Mouse (Mus musculus) liver, postnatal 0 days (tissue): ENCODE measurements around the gene Chrnd. TPM values are rescaled to one million over a fixed set of nuclear protein-coding genes. Genes with fewer than 3 reads are reported as not detected.

ENCODE experiments used
- ATAC-seq: fragments of 200-750 bp; cut with Nextera tagmentation; 2 replicates; pipeline ENCODE4 v1.8.0; 2017; ENCODE audit warnings: mild to moderate bottlenecking, moderate library complexity
- DNase-seq: peaks from one replicate; pipeline ENCODE4 v3.0.0-alpha.2; 2016
- H3K27ac ChIP-seq: fragments of 300-500 bp; sonication (generic); 2 replicates; pipeline ENCODE4 v1.5.1; 2014; ENCODE audit warnings: antibody characterized with exemption, moderate library complexity, mild to moderate bottlenecking, low read depth
- H3K27me3 ChIP-seq: fragments of 300-500 bp; sonication (generic); 2 replicates; pipeline ENCODE4 v1.6.1; 2014; ENCODE audit warnings: low read length, control low read depth, mixed read lengths; ENCODE audit not compliant: insufficient read depth
- H3K36me3 ChIP-seq: fragments of 300-500 bp; sonication (generic); replicated peaks from 2 replicates; pipeline ENCODE4 v1.6.1; 2014; ENCODE audit warnings: mild to moderate bottlenecking, control low read depth, low read length, moderate library complexity, mixed read lengths; ENCODE audit not compliant: insufficient read depth
- H3K4me1 ChIP-seq: fragments of 300-500 bp; sonication (generic); 2 replicates; pipeline ENCODE4 v1.6.1; 2014; ENCODE audit warnings: antibody characterized with exemption, mild to moderate bottlenecking, control low read depth; ENCODE audit not compliant: insufficient read depth
- H3K4me2 ChIP-seq: fragments of 300-500 bp; sonication (generic); 2 replicates; pipeline ENCODE4 v1.6.1; 2014; ENCODE audit warnings: low read depth, mild to moderate bottlenecking, low read length, moderate library complexity, mixed read lengths
- H3K4me3 ChIP-seq: fragments of 300-500 bp; sonication (generic); 2 replicates; pipeline ENCODE4 v1.5.1; 2014; ENCODE audit warnings: low read depth, low read length
- H3K9ac ChIP-seq: fragments of 300-500 bp; sonication (generic); replicated peaks from 2 replicates; pipeline ENCODE4 v1.6.1; 2014; ENCODE audit warnings: mild to moderate bottlenecking, moderate library complexity
- H3K9me3 ChIP-seq: fragments of 300-500 bp; sonication (generic); 2 replicates; pipeline ENCODE4 v1.6.1; 2016; ENCODE audit warnings: mild to moderate bottlenecking, control low read depth, low read length, mixed read lengths
- CTCF ChIP-seq: sonication (generic); IDR thresholded peaks from 2 replicates; pipeline ENCODE4 v1.5.1; 2016; ENCODE audit warnings: antibody characterized with exemption, low read depth
- EP300 ChIP-seq: IDR thresholded peaks from 2 replicates; pipeline ENCODE4 v1.6.1; 2016; ENCODE audit warnings: antibody characterized with exemption, low read depth, mild to moderate bottlenecking
- WGBS: fragments of 180-500 bp; shearing (Covaris S2); extraction: QIAGEN DNeasy Blood & Tissue Kit; methylation state at CpG from one replicate; pipeline ENCODE4 v1.1.7; 2014; ENCODE audit not compliant: insufficient replicate concordance; 5-methylcytosine and 5-hydroxymethylcytosine counted together
- polyA plus RNA-seq: library from polyadenylated mRNA; unstranded; fragments of >200 nt; fragmentation: Nextera tagmentation; extraction: Ambion mirVana; gene quantifications from 2 replicates; pipeline ENCODE4 v1.2.1, GENCODE M21; 2015

Gene Chrnd
- polyA plus RNA-seq, 1 experiment from 2014 or later, result not detected

DNA sequence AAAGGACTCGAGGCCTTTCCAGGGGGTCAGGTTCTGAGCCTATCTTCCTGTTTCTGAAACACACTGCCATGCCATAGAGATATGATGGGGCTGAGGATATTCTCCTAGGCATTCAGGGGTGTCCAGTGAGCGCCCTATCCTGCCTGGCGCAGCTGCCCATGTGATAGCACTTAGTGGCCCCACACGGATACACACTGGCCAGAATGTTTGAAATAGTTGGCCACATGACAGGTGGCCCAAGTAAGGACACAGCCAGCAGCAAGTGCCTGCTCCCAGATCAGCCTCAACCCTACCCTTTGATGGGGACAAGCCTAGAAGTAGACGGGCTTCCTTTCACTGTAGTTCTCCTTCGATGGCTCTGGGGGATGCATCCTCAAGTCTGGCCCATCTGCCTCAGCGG, 14.1 kb downstream of the Chrnd start, which contains the start of gene Chrng:
TSS of gene Chrng (plus strand) at position 193 of the 400 bp plus-strand sequence.
- no peak within 1 kb of the TSS for H3K27ac ChIP-seq
- H3K36me3 ChIP-seq, result no peaks in the 10 kb centered on the region
- peaks cover 22% of the 10 kb centered on the region; the same call in 1 of the 2 replicates for H3K27me3 ChIP-seq
- ATAC-seq (no peak), DNase-seq (no peak)
- H3K4me3 ChIP-seq, result no peak within 1 kb of the TSS
- H3K4me2 ChIP-seq, result no peak within 1 kb of the TSS
- no peak for TF ChIP-seq EP300
- TF ChIP-seq CTCF, result no peak
- no peaks in the 10 kb centered on the region for H3K4me1 ChIP-seq
- no peak within 1 kb of the TSS for H3K9ac ChIP-seq
- no peaks in the 10 kb centered on the region for H3K9me3 ChIP-seq
- WGBS, result 80% methylated on average over 7 of the region's 7 CpGs

GRCm38 (mm10) chr1:87205038-87205437, 14.6 kb downstream of the Chrnd start:
- DNase-seq (no peak), ATAC-seq (no peak)
- TF ChIP-seq EP300 (no peak), CTCF (no peak)
- Histone ChIP-seq H3K9me3 (no peaks in the 10 kb centered on the region), H3K4me1 (no peaks in the 10 kb centered on the region), H3K27ac (no peak overlapping the region), H3K36me3 (no peaks in the 10 kb centered on the region), H3K4me3 (no peak overlapping the region), H3K9ac (no peak overlapping the region), H3K27me3 (peaks cover 22% of the 10 kb centered on the region; the same call in 1 of the 2 replicates), H3K4me2 (no peak overlapping the region)
- WGBS, result 42% methylated on average over 6 of the region's 6 CpGs

GRCm38 (mm10) chr1:87205502-87205901, 15.1 kb downstream of the Chrnd start:
- no peaks in the 10 kb centered on the region for H3K36me3 ChIP-seq
- no peaks in the 10 kb centered on the region for H3K9me3 ChIP-seq
- TF ChIP-seq CTCF (no peak), EP300 (no peak)
- ATAC-seq, result no peak
- H3K27ac ChIP-seq, result no peak overlapping the region
- peaks cover 22% of the 10 kb centered on the region; the same call in 1 of the 2 replicates for H3K27me3 ChIP-seq
- no peak for DNase-seq
- H3K4me3 ChIP-seq, result no peak overlapping the region
- H3K9ac ChIP-seq, result no peak overlapping the region
- 43% methylated on average over 3 of the region's 3 CpGs for WGBS
- no peak overlapping the region for H3K4me2 ChIP-seq
- H3K4me1 ChIP-seq, result no peaks in the 10 kb centered on the region

- peaks cover 22% of the 10 kb centered on the region; the same call in 1 of the 2 replicates for H3K27me3 ChIP-seq
- whole genome bisulfite sequencing, result 22% methylated on average over 17 of the region's 17 CpGs
- no peaks in the 10 kb centered on the region for H3K4me1 ChIP-seq
- peak; percentile 46 for TF ChIP-seq CTCF
- no peak for TF ChIP-seq EP300
- H3K27ac ChIP-seq, result no peak overlapping the region
- no peak for DNase-seq
- H3K9me3 ChIP-seq, result no peaks in the 10 kb centered on the region
- no peak for ATAC-seq
- H3K4me3 ChIP-seq, result no peak overlapping the region
- H3K36me3 ChIP-seq, result no peaks in the 10 kb centered on the region
- H3K4me2 ChIP-seq, result no peak overlapping the region
- no peak overlapping the region for H3K9ac ChIP-seq
Measured at GRCm38 (mm10) chr1:87206339-87206738, 15.9 kb downstream of the Chrnd start.

DNA sequence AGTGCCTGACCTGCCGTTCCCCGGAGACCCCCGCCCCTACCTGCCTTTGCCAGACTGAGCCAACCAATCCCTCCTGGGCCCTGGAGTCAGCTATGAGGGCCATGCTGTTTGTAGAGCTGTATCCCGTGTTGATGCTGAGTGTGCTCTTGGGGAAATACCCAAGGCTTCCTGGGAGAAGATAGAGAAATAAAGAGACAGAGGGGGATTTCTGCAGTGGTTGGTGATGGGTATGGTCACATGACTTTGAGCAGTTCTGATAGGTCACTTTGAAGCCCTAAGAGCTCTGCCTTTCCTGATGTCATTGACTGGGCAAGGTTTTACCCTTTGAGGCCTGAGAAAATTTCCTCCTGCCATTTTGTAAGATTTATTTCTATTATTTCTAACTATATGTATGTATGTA, 21.0 kb downstream of the Chrnd start:
- no peak overlapping the region for H3K9ac ChIP-seq
- H3K9me3 ChIP-seq, result no peaks in the 10 kb centered on the region
- H3K4me1 ChIP-seq, result peaks cover 22% of the 10 kb centered on the region
- TF ChIP-seq CTCF, result no peak
- no peak for TF ChIP-seq EP300
- ATAC-seq (no peak), DNase-seq (no peak)
- H3K27me3 ChIP-seq, result peaks cover 14% of the 10 kb centered on the region; the same call in 1 of the 2 replicates
- 80% methylated on average over 4 of the region's 4 CpGs for WGBS
- no peak overlapping the region for H3K4me2 ChIP-seq
- no peaks in the 10 kb centered on the region for H3K36me3 ChIP-seq
- H3K4me3 ChIP-seq, result no peak overlapping the region
- no peak overlapping the region for H3K27ac ChIP-seq

GRCm38 (mm10) chr1:87213735-87214704, 23.6 kb downstream of the Chrnd start, which contains the start of gene Eif4e2:
Eif4e2 (plus strand) TSS chr1:87213914.
- Histone ChIP-seq H3K4me1 (peaks cover 36% of the 10 kb centered on the region), H3K9me3 (no peaks in the 10 kb centered on the region), H3K36me3 (peaks cover 7% of the 10 kb centered on the region; the same call in 1 of the 2 replicates), H3K4me3 (peak within 1 kb of the TSS; percentile 68), H3K4me2 (peak within 1 kb of the TSS; percentile 83), H3K9ac (peak within 1 kb of the TSS; percentile 93), H3K27ac (peak within 1 kb of the TSS; percentile 100), H3K27me3 (no peaks in the 10 kb centered on the region)
- ATAC-seq (peak; percentile 96), DNase-seq (peak; percentile 96)
- WGBS, result under 1% methylated on average over 72 of the region's 99 CpGs
- TF ChIP-seq EP300 (peak; percentile 10; the same call in 1 of the 2 replicates), CTCF (no peak)
